Mouse (Mus musculus) left cerebral cortex, adult 8-10 months (tissue): Measurements from ENCODE around the gene Slc25a13. TPM values are rescaled to one million over a fixed set of nuclear protein-coding genes. Genes with fewer than 3 reads are reported as not detected.
A peak's percentile ranks its signal among the peaks of the same experiment; 100 is the strongest.

Source experiments
- DNase-seq, 2 experiments: peaks; one replicate each; pipeline ENCODE4 v3.0.0; 2022; ENCODE audit warnings: low spot score in 2 of 2
- total RNA-seq, 4 experiments: library from RNA; stranded (reverse); gene quantifications; 2 replicates each; pipeline ENCODE4 v1.2.4; 2022

Gene Slc25a13
- total RNA-seq, 4 experiments from 2014 or later, result 3.6 to 6.6 (median 5.6) TPM

- DNase-seq, result no peak
Observed at GRCm38 (mm10) chr6:6120841-6121240, 96.1 kb downstream of the Slc25a13 start.

GRCm38 (mm10) chr6:6115771-6116170 lies 101.2 kb downstream of the Slc25a13 start:
- no peak for DNase-seq

- no peak for DNase-seq
Observed at GRCm38 (mm10) chr6:6113776-6114175, 103.2 kb downstream of the Slc25a13 start.

GRCm38 (mm10) chr6:6112767-6113528 lies 104.0 kb downstream of the Slc25a13 start:
- DNase-seq, result peak in 1 of 2 experiments; percentile 35

- no peak for DNase-seq
Observed at GRCm38 (mm10) chr6:6107419-6107966, 109.5 kb downstream of the Slc25a13 start.

GRCm38 (mm10) chr6:6105586-6105985 lies 111.4 kb downstream of the Slc25a13 start:
- DNase-seq, result no peak

GRCm38 (mm10) chr6:6103469-6103868 lies 113.5 kb downstream of the Slc25a13 start:
- no peak for DNase-seq

GRCm38 (mm10) chr6:6101605-6102004 lies 115.4 kb downstream of the Slc25a13 start:
- DNase-seq, result no peak

- DNase-seq, result no peak
Observed at GRCm38 (mm10) chr6:6100892-6101480, 116.0 kb downstream of the Slc25a13 start.

- DNase-seq, result no peak
Observed at GRCm38 (mm10) chr6:6093978-6094377, 123.0 kb downstream of the Slc25a13 start.

GRCm38 (mm10) chr6:6093522-6093921 lies 123.5 kb downstream of the Slc25a13 start:
- DNase-seq, result no peak

GRCm38 (mm10) chr6:6092497-6092896 lies 124.5 kb downstream of the Slc25a13 start:
- no peak for DNase-seq

GRCm38 (mm10) chr6:6091016-6091415 lies 126.0 kb downstream of the Slc25a13 start:
- DNase-seq, result no peak

GRCm38 (mm10) chr6:6088151-6088550 lies 128.8 kb downstream of the Slc25a13 start:
- DNase-seq, result peak; percentile 15 to 76

- DNase-seq, result no peak
Observed at GRCm38 (mm10) chr6:6080484-6080883, 136.5 kb downstream of the Slc25a13 start.

- DNase-seq, result no peak
Observed at GRCm38 (mm10) chr6:6077234-6077633, 139.7 kb downstream of the Slc25a13 start.

GRCm38 (mm10) chr6:6075940-6076447 lies 141.0 kb downstream of the Slc25a13 start:
- no peak for DNase-seq

- no peak for DNase-seq
Observed at GRCm38 (mm10) chr6:6071038-6071437, 145.9 kb downstream of the Slc25a13 start.

GRCm38 (mm10) chr6:6070015-6070414 lies 147.0 kb downstream of the Slc25a13 start:
- DNase-seq, result no peak

GRCm38 (mm10) chr6:6067201-6067600 lies 149.8 kb downstream of the Slc25a13 start:
- DNase-seq, result no peak

- no peak for DNase-seq
Observed at GRCm38 (mm10) chr6:6058548-6058947, 158.4 kb downstream of the Slc25a13 start.

- no peak for DNase-seq
Observed at GRCm38 (mm10) chr6:6053946-6054345, 163.0 kb downstream of the Slc25a13 start.
